Mouse (Mus musculus) mouse embryonic stem cell (cell line): Measurements from ENCODE around the gene Ubxn10.

ENCODE experiments used
- in situ Hi-C, 2 experiments: fragments of 300-500 bp; cut with MboI; formaldehyde crosslinking; loops; 1 replicate in 1 of 2; 3 replicates in 1 of 2; pipeline ENCODE4 v1.14.3; 2019 to 2020; ENCODE audit warnings: low sequenced_read_pairs in 2 of 2, low pct_unique_long_range_greater_than_20kb in 1 of 2, mixed read lengths in 1 of 2; ENCODE audit not compliant: unreplicated experiment in 1 of 2

The Ubxn10 gene

GRCm38 (mm10) chr4:138709944-138710343, 27.0 kb downstream of the Ubxn10 start:
- in situ Hi-C loops = loop anchor here in 1 of 2 experiments (5.0 to 10.0 kb wide), 2 partner anchors 85 to 263 kb away; no protein-coding TSS in a partner anchor

DNA sequence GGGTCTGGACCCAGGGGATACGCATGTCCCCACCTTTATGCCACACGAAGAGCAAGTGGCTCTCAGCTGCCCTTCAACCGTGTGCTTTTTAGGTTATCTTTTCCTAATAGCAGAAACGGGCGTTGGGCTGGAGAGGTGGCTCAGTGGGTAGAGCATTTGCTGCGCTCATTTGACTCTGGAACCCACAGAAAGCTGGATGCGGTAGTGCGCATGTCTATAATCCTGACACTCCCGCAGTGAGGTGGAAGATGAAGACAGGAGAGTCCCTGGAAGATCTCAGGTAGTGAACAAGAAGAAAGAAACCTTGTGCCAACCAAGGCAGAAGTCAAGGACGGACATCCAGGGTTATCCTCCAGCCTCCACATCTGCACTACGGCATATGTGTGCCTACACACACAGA, 27.7 kb downstream of the Ubxn10 start:
- in situ Hi-C loops = loop anchor here in 1 of 2 experiments (5.0 kb wide), 1 partner anchor 262 kb away; no protein-coding TSS in a partner anchor

DNA sequence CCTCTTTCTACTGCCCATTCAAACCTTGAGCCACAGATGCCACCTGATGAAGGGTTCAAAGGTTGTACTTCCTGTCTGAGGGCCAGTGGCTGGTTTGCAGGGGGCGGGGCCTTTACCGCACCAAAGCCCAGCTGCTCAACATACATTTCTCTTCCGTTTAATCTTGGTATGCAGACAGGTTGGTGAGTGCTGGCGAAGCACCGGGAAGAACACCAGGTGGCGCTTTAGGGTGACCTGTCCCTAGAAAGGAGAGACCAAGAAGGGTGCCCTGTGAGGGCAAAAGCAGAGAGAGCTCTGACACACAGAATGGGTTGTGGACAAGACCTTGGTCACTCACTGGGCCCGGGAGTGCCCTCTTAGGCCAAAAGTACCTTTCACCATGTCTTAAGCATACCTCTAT, 28.3 kb downstream of the Ubxn10 start:
- in situ Hi-C loops = loop anchor here in 1 of 2 experiments (5.0 kb wide), 1 partner anchor 261 kb away; no protein-coding TSS in a partner anchor

DNA sequence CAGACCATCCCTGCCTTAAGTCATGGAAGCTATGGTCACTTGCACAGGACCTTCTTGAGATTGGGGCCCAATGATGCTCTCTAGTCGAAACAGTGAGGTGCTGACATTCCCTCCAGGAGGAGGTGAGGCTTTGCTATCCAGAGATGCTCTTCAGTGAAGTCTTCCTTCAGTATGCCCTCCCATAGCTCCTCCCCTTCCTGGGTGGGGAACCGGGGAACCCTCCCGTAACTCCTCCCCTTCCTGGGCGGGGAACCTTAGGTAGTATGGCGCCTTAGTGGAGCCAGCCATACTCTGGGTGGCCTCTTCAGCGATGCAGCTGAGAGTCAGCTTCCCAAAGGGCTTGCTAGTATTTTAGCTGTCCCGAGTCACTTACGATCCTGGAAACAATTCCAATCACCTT, 30.3 kb downstream of the Ubxn10 start:
- in situ Hi-C loops = loop anchor here in 1 of 2 experiments (5.0 kb wide), 1 partner anchor 259 kb away; no protein-coding TSS in a partner anchor

DNA sequence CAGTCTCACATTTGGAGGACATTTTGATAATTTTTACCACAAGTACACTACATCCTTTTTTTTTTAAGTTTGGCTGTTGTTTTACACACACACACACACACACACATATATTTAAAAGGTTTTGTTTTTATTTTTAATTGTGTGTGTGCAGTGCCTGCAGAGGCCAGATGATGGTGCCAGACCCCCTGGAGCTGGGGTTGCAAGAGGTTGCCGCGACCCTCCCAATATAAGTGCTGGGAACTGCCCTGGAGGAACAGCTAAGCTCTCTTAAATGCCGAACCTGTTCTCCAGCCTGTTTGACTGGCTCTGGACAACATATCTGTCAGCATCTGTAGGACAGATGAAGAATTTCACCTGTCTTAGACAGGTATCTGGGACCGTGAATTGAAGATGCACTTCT, 32.8 kb downstream of the Ubxn10 start:
- in situ Hi-C loops = no loop called here

- in situ Hi-C loops = no loop called here
Measured at GRCm38 (mm10) chr4:138703591-138703990, 33.4 kb downstream of the Ubxn10 start.

DNA sequence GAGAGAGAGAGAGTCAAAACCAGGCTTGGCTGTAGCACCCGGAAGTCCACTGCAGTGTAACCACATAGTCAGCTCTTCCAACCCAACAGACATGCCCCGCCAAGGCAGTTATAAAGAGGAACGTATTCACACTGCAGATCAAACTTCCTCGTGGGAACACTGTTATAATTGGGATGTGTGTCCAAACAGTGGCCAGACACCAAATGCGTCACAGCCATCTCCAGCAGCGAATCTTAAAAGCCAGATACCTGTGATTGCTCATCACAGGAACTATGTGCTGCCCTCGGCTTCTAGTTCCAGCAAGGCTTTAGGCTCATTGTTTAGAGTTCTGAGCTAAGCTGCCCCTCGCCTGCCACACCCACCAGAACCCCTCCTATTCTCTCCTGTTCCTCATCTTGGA, 34.4 kb downstream of the Ubxn10 start:
- in situ Hi-C loops = no loop called here

GRCm38 (mm10) chr4:138702031-138702430, 34.9 kb downstream of the Ubxn10 start:
- in situ Hi-C loops = no loop called here

DNA sequence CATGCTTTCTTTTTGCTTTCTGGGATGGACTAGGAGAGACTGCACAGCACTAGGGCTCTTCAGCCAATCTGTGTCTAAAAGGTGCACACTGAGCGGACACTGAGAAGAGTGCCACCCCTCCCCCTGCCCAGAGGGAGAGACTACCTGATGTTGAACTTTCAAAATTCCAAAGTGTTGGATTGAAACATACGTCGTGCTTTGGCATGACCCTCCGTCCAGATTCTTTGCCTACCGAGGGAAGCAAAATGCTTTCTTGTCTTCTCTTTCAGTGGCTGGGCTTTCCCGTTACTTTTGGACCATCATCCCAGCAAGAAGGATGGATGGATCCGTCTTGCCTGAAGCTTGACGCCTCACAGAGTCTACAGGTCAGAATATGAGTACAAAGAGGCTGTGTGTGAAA, 35.9 kb downstream of the Ubxn10 start:
- in situ Hi-C loops = no loop called here

- in situ Hi-C loops = no loop called here
Measured at GRCm38 (mm10) chr4:138700184-138700982, 36.6 kb downstream of the Ubxn10 start.

DNA sequence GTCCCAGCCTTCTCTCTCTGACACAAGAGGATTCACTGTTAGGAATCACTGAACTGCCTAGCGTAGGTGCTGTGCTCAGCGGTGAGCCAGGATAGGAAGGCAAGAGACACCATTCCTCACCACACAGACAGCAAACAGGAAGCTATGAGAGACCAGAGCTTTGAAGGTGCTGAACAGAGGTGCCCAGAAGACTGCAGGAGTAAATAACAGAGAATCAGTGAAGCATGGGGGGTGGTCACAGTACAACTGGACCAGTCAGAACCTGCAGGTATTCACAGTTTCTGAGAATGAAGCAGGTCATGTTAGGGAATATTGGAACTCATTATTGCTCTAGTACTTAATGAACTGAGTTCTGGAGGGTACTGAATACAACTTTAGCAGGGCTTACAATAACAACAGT, 38.7 kb downstream of the Ubxn10 start:
- in situ Hi-C loops = no loop called here

DNA sequence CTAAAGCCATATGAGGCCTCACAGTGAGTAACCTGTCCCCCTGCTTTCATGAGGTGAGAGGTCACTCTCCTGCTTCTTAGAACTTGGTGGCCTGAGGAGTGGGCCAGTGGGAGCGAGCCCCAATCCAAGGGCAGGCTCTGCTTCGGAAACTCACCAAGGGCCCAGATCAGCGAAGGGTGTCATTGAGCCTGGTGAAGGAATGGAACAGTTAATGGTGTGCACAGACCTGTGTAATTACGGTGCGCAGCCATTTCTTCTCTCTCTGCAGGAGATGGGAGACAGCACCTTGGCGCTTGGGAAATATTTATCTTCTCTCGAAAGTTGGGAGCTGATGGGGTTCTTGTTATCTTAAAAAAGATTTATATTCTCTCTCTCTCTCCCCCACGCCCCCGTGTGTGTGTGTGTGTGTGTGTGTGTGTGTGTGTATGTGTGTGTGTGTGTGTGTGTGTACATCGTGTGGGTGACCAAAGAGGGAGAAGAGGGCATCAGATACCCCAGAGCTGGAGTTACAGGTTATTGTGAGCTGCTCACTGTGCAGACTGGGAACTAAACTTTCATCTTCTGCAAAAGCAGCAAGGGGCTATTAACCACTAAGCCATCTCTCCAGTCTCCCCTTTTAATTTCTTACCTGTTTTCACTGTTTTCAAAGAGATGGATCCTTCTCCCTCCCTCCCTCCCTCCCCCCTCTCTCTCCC, 39.7 kb downstream of the Ubxn10 start:
- in situ Hi-C loops = no loop called here

DNA sequence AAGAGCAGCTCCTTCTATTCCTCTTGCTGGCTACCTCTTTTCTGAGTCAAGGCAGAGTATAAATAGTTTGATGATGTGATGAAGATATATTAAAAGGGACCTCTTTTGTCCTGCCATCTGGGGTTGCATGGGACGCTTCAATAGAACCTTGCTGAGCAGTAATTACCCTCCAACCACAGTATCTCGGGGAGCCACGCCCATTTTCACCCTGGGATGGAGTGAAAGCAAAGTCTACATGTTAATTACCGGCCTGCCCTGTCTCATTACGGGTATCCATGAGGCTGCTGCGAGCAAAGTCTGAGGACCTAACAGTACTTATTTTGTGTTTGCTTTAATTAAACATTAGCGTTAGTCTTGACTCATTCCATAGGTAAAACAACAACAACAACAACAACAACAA, 40.2 kb downstream of the Ubxn10 start:
- in situ Hi-C loops = no loop called here

DNA sequence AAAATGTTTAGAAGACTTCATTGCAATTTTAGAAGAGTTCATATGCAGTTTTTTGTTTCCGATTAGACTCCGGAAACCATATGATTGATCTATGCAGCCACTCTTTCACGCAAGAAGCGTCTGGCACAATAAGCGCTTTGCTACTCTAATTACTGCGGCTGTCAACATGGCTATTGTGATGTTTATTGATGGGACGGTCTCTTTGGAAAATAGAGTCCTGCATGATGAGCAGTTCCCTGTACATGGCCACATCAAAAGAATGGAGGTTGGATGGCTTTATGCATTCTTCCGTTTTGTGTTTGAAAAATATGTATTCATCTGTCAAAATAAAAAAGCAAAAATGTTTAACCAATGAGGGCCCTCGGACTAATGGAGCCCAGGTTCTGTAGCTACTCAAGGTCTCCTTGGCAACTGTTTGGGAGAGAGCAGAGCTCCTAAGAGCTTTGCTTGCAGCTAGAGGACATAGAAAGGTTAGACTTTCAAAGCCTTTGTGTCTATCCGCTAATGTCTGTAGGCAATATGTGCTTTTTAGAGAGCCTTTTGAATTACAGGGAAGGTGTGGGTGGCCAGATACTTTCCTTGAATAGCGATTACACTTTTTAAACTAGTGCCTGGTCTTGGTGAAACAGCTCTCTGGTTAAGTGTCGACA, 43.8 kb downstream of the Ubxn10 start:
- in situ Hi-C loops = no loop called here

- in situ Hi-C loops = no loop called here
Measured at GRCm38 (mm10) chr4:138691443-138692181, 45.4 kb downstream of the Ubxn10 start.

DNA sequence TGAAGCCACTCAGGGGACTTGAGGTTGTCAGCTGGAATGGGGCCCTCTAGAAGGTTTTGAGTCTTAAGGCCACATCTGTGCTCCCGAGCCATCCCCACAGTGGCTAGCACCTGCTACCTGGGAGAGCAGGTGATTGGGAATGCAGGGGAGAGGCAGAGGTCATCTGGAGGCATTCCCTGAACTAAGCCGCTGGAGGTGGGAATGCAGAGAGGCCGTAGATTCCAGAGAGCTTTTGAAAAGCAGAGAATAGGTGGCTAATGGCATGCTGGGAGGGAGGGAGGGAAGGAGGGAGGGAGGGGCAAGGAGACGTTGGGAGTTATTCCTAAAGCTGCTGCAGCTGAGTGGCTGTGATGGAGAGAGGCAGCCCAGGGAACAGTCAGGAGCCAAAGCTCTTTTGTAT, 46.4 kb downstream of the Ubxn10 start:
- in situ Hi-C loops = no loop called here

- in situ Hi-C loops = no loop called here
Measured at GRCm38 (mm10) chr4:138689094-138689512, 47.9 kb downstream of the Ubxn10 start.

- in situ Hi-C loops = no loop called here
Measured at GRCm38 (mm10) chr4:138685813-138686212, 51.2 kb downstream of the Ubxn10 start.

- in situ Hi-C loops = no loop called here
Measured at GRCm38 (mm10) chr4:138682760-138683159, 54.2 kb downstream of the Ubxn10 start.
